Mouse (Mus musculus) C2C12 (cell line): Measurements from ENCODE around the gene Mthfr. TPM values are rescaled to one million over a fixed set of nuclear protein-coding genes. Genes with fewer than 3 reads are reported as not detected.

Experiments used
- H3K27me3 ChIP-seq: one replicate; pipeline ENCODE4 v1.6.1; 2011; ENCODE audit not compliant: control insufficient read depth, insufficient read depth, insufficient read length
- H3K36me3 ChIP-seq: one replicate; pipeline ENCODE4 v1.6.1; 2011; ENCODE audit not compliant: control insufficient read depth, insufficient read depth
- H3K4me3 ChIP-seq: one replicate; pipeline ENCODE4 v1.5.1; 2011; ENCODE audit warnings: mild to moderate bottlenecking, control low read depth; ENCODE audit not compliant: poor library complexity, insufficient read depth, severe bottlenecking
- H3K79me2 ChIP-seq: one replicate; pipeline ENCODE4 v1.6.1; 2011; ENCODE audit not compliant: control insufficient read depth, insufficient read depth
- H3K79me3 ChIP-seq: one replicate; pipeline ENCODE4 v1.6.1; 2011; ENCODE audit warnings: low read depth, control low read depth
- H3ac ChIP-seq: one replicate; pipeline ENCODE3; 2011; ENCODE audit warnings: low read depth; ENCODE audit not compliant: control insufficient read depth, insufficient read length
- CEBPB ChIP-seq: IDR thresholded peaks from one replicate; pipeline ENCODE4 v1.6.1; 2011; ENCODE audit warnings: low read depth, mild to moderate bottlenecking, control low read depth, moderate library complexity
- CTCF ChIP-seq: IDR thresholded peaks from one replicate; pipeline ENCODE4 v1.5.1; 2011; ENCODE audit not compliant: control insufficient read depth, insufficient read depth, insufficient read length
- FOSL1 ChIP-seq: IDR thresholded peaks from one replicate; pipeline ENCODE4 v1.8.0; 2011; ENCODE audit warnings: mild to moderate bottlenecking, low read length; ENCODE audit not compliant: poor library complexity, insufficient read depth, severe bottlenecking
- MAX ChIP-seq: IDR thresholded peaks from one replicate; pipeline ENCODE4 v1.6.1; 2011; ENCODE audit warnings: mild to moderate bottlenecking, control low read depth
- MYOD1 ChIP-seq: IDR thresholded peaks from one replicate; pipeline ENCODE4 v1.6.1; 2011; ENCODE audit warnings: low read depth; ENCODE audit not compliant: control insufficient read depth, insufficient read length
- MYOG ChIP-seq: IDR thresholded peaks from one replicate; pipeline ENCODE4 v1.6.1; 2011; ENCODE audit not compliant: control insufficient read depth, insufficient read length; ENCODE audit errors: extremely low read depth
- USF1 ChIP-seq: IDR thresholded peaks from one replicate; pipeline ENCODE4 v1.6.1; 2011; ENCODE audit warnings: low read depth, mild to moderate bottlenecking, control low read depth, moderate library complexity
- polyA plus RNA-seq: library from polyadenylated mRNA; unstranded; fragments of >200 nt; fragmentation: generic; extraction: Trizol; gene quantifications from one replicate; pipeline ENCODE4 v1.2.1, GENCODE M21; 2012; ENCODE audit warnings: missing spikeins

Gene Mthfr
- polyA plus RNA-seq, 1 experiment: 16.1 TPM

DNA sequence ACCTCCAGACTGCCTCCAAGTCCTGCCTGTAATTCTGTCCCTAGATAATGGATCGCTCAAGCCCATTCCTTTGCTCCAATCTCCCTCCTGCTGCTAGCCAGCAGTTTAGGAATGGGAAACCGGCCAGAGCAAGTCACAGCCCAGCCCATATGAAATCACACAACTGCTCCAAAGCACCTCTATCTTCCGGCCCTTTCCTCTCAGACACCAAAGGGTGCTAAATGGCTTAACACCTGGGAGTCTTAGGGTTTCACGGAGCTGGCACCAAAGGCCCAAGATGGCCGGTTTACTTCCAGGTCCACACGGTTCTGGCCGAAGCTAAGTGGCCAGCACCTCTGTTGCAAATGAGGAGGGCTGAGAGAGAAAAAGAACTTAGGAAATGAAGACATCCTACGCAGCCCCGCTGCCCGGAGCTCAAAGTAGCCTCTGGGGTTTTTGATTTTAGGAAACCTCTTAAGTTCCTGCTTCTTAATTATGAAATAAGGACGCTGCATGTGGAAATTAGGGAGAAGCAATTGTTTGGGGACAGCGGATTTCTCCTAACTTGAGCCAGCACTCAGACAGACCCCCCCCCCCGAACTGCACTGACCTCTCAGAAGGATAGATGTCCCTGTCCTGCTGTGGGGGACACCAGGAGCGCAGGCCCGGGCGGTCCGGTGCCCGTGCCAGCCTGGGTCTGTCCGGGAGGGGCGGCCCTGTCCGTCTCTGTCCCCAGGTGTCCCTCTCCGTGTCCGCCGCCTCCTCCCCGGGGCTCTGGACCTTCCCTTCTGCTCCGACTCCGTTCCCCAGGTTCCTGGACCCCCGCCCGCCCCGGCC lies 48.4 kb downstream of the Mthfr start:
- Histone ChIP-seq H3K4me3 (peak overlapping the region; percentile 48), H3K79me2 (peaks cover 5% of the 10 kb centered on the region), H3ac (peak overlapping the region; percentile 69), H3K36me3 (no peaks in the 10 kb centered on the region), H3K27me3 (no peaks in the 10 kb centered on the region), H3K79me3 (no peaks in the 10 kb centered on the region)
- TF ChIP-seq MYOD1: no peak
- TF ChIP-seq MAX: no peak
- no peak for TF ChIP-seq FOSL1
- no peak for TF ChIP-seq CEBPB
- no peak for TF ChIP-seq MYOG
- TF ChIP-seq CTCF: no peak
- no peak for TF ChIP-seq USF1

GRCm38 (mm10) chr4:148087907-148088527 lies 49.1 kb downstream of the Mthfr start, which contains the start of gene Agtrap:
Gene Agtrap, minus strand, starts transcription at chr4:148088031.
- no peak for TF ChIP-seq MAX
- TF ChIP-seq MYOD1: peak; percentile 68
- peak; percentile 95 for TF ChIP-seq USF1
- TF ChIP-seq CEBPB: peak; percentile 18
- peak within 1 kb of the TSS; percentile 48 for H3K4me3 ChIP-seq

GRCm38 (mm10) chr4:148089166-148089565 lies 50.3 kb downstream of the Mthfr start:
- H3K36me3 ChIP-seq: no peaks in the 10 kb centered on the region
- no peaks in the 10 kb centered on the region for H3K27me3 ChIP-seq
- no peak overlapping the region for H3K4me3 ChIP-seq
- TF ChIP-seq MYOG (no peak), CTCF (no peak), FOSL1 (no peak), CEBPB (no peak), MYOD1 (no peak), USF1 (no peak), MAX (no peak)
- H3ac ChIP-seq: no peak overlapping the region
- H3K79me3 ChIP-seq: no peaks in the 10 kb centered on the region
- H3K79me2 ChIP-seq: peaks cover 5% of the 10 kb centered on the region

More at GRCm38 (mm10) chr4:148087907-148088527, 49.1 kb downstream of the Mthfr start, which contains the start of gene Agtrap:
- Histone ChIP-seq H3ac (peak within 1 kb of the TSS; percentile 69), H3K79me3 (no peaks in the 10 kb centered on the region), H3K27me3 (no peaks in the 10 kb centered on the region), H3K79me2 (peaks cover 5% of the 10 kb centered on the region), H3K36me3 (no peaks in the 10 kb centered on the region)

- Histone ChIP-seq H3K79me3 (no peaks in the 10 kb centered on the region), H3K36me3 (no peaks in the 10 kb centered on the region), H3K4me3 (no peak overlapping the region), H3ac (no peak overlapping the region), H3K79me2 (peaks cover 5% of the 10 kb centered on the region), H3K27me3 (peaks cover 6% of the 10 kb centered on the region)
- no peak for TF ChIP-seq CEBPB
- no peak for TF ChIP-seq FOSL1
- no peak for TF ChIP-seq CTCF
- no peak for TF ChIP-seq MYOD1
- TF ChIP-seq USF1: no peak
- TF ChIP-seq MYOG: no peak
- no peak for TF ChIP-seq MAX
Observed at GRCm38 (mm10) chr4:148091181-148091580, 52.3 kb downstream of the Mthfr start.

DNA sequence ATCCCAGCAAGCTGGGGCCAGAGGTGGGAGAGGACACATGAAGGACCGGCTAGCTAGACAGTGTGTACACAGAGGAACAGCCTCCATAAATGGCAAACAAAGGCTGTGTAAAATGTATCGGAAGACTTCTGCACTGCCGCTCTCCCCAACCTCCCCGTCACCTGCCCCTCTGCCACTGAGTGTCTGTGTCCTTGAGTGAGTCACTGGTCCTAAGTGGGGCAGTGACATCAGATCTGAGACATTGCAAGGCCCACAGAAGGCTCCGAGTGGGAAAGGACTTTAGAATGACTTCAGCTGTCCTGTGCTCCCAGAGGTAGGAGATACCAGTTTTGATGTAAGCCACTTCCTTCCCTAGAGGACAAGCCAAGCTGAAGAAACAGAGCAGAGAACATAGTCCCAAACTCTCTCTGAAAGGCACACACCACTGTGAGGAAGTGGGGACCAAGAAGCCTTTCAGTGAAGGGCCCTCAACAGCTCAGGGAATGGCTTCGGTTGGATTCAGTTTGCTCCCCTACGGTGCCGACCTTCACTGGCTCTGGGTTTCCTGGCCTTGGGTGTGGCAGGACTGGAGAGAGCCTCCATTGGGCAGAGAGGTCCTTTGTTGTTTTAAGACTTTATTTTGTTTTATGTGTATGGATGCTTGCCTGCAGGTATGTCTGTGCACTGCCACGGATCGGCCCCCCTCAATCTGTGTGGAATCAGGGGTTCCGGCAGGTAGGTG lies 53.8 kb downstream of the Mthfr start:
- Histone ChIP-seq H3K36me3 (no peaks in the 10 kb centered on the region), H3K79me3 (no peaks in the 10 kb centered on the region), H3K79me2 (no peaks in the 10 kb centered on the region), H3K27me3 (peaks cover 9% of the 10 kb centered on the region), H3ac (no peak overlapping the region), H3K4me3 (no peak overlapping the region)
- no peak for TF ChIP-seq USF1
- no peak for TF ChIP-seq FOSL1
- TF ChIP-seq CTCF: no peak
- no peak for TF ChIP-seq MYOD1
- no peak for TF ChIP-seq MYOG
- no peak for TF ChIP-seq MAX
- TF ChIP-seq CEBPB: no peak
